Mouse (Mus musculus): ENCODE measurements around the gene Hspa2. TPM values are rescaled to one million over a fixed set of nuclear protein-coding genes. Genes with fewer than 3 reads are reported as not detected.
A peak's percentile ranks its signal among the peaks of the same experiment; 100 is the strongest.

Gene Hspa2
- 11.8 and 13.0 TPM in 2 replicates for polyA plus RNA-seq (2015; fragmentation: Nextera tagmentation; extraction: Ambion mirVana)

GRCm38 (mm10) chr12:76403886-76404537 is at the start of gene Hspa2:
Gene Hspa2, plus strand, starts transcription at chr12:76404176.
- Histone ChIP-seq H3K36me3 (no peaks in the 10 kb centered on the region), H3K4me2 (peak within 1 kb of the TSS; percentile 91), H3K4me1 (peaks cover 28% of the 10 kb centered on the region), H3K27ac (peak within 1 kb of the TSS; percentile 97), H3K4me3 (peak within 1 kb of the TSS; percentile 77), H3K9me3 (no peaks in the 10 kb centered on the region), H3K9ac (peak within 1 kb of the TSS; percentile 47), H3K27me3 (peaks cover 29% of the 10 kb centered on the region)
- WGBS, result under 1% methylated on average over 54 of the region's 54 CpGs
- ATAC-seq (ENCODE audit: insufficient number of reproducible peaks, low FRiP score, low TSS enrichment, low read depth), result peak; percentile 97

- no peak for ATAC-seq (ENCODE audit: insufficient number of reproducible peaks, low FRiP score, low TSS enrichment, low read depth)
- WGBS, result 64% methylated on average over 1 of the region's 1 CpGs
- peaks cover 4% of the 10 kb centered on the region for H3K4me1 ChIP-seq
Observed at GRCm38 (mm10) chr12:76360868-76361267, 43.1 kb upstream of the Hspa2 start.

GRCm38 (mm10) chr12:76361405-76362302 is 42.3 kb upstream of the Hspa2 start:
- no peak overlapping the region for H3K9ac ChIP-seq
- peak overlapping the region; percentile 57; the same call in 1 of the 2 replicates for H3K27ac ChIP-seq

More at GRCm38 (mm10) chr12:76360868-76361267, 43.1 kb upstream of the Hspa2 start:
- H3K9me3 ChIP-seq, result no peaks in the 10 kb centered on the region
- peaks cover 8% of the 10 kb centered on the region for H3K36me3 ChIP-seq
- H3K4me2 ChIP-seq, result no peak overlapping the region
- no peak overlapping the region for H3K9ac ChIP-seq
- no peak overlapping the region for H3K27ac ChIP-seq
- no peak overlapping the region for H3K4me3 ChIP-seq
- no peaks in the 10 kb centered on the region for H3K27me3 ChIP-seq

GRCm38 (mm10) chr12:76362303-76362676 is 41.7 kb upstream of the Hspa2 start:
- ATAC-seq (ENCODE audit: insufficient number of reproducible peaks, low FRiP score, low TSS enrichment, low read depth), result no peak
- Histone ChIP-seq H3K9ac (no peak overlapping the region), H3K4me1 (peaks cover 13% of the 10 kb centered on the region), H3K4me3 (no peak overlapping the region), H3K4me2 (no peak overlapping the region), H3K27me3 (no peaks in the 10 kb centered on the region), H3K27ac (no peak overlapping the region), H3K36me3 (peaks cover 5% of the 10 kb centered on the region), H3K9me3 (no peaks in the 10 kb centered on the region)
- WGBS, result 70% methylated on average over 9 of the region's 9 CpGs

More at GRCm38 (mm10) chr12:76361405-76362302, 42.3 kb upstream of the Hspa2 start:
- WGBS, result 44% methylated on average over 9 of the region's 9 CpGs
- no peak overlapping the region for H3K4me3 ChIP-seq
- no peaks in the 10 kb centered on the region for H3K9me3 ChIP-seq
- peaks cover 8% of the 10 kb centered on the region for H3K36me3 ChIP-seq
- H3K4me2 ChIP-seq, result no peak overlapping the region
- H3K27me3 ChIP-seq, result no peaks in the 10 kb centered on the region
- peaks cover 7% of the 10 kb centered on the region for H3K4me1 ChIP-seq
- no peak for ATAC-seq (ENCODE audit: insufficient number of reproducible peaks, low FRiP score, low TSS enrichment, low read depth)

- peaks cover 27% of the 10 kb centered on the region for H3K4me1 ChIP-seq
- H3K36me3 ChIP-seq, result peaks cover 3% of the 10 kb centered on the region
- ATAC-seq (ENCODE audit: insufficient number of reproducible peaks, low FRiP score, low TSS enrichment, low read depth), result no peak
- H3K4me3 ChIP-seq, result no peak overlapping the region
- H3K9me3 ChIP-seq, result no peaks in the 10 kb centered on the region
- H3K27me3 ChIP-seq, result no peaks in the 10 kb centered on the region
- no peak overlapping the region for H3K27ac ChIP-seq
- 77% methylated on average over 3 of the region's 3 CpGs for WGBS
- no peak overlapping the region for H3K4me2 ChIP-seq
- H3K9ac ChIP-seq, result no peak overlapping the region
Observed at GRCm38 (mm10) chr12:76366276-76366675, 37.7 kb upstream of the Hspa2 start.

- H3K9ac ChIP-seq, result no peak overlapping the region
- 13% methylated on average over 14 of the region's 14 CpGs for WGBS
- no peak for ATAC-seq (ENCODE audit: insufficient number of reproducible peaks, low FRiP score, low TSS enrichment, low read depth)
- peak overlapping the region; percentile 100; the same call in 1 of the 2 replicates for H3K27ac ChIP-seq
- H3K4me1 ChIP-seq, result peaks cover 33% of the 10 kb centered on the region
- peak overlapping the region; percentile 98 for H3K4me3 ChIP-seq
- H3K4me2 ChIP-seq, result peak overlapping the region; percentile 73
- H3K36me3 ChIP-seq, result peaks cover under 1% of the 10 kb centered on the region
- no peaks in the 10 kb centered on the region for H3K9me3 ChIP-seq
- H3K27me3 ChIP-seq, result no peaks in the 10 kb centered on the region
Observed at GRCm38 (mm10) chr12:76367096-76367995, 36.6 kb upstream of the Hspa2 start.

GRCm38 (mm10) chr12:76368201-76368789 is 35.7 kb upstream of the Hspa2 start:
- Histone ChIP-seq H3K27me3 (no peaks in the 10 kb centered on the region), H3K4me1 (peaks cover 42% of the 10 kb centered on the region), H3K4me2 (peak overlapping the region; percentile 73), H3K36me3 (no peaks in the 10 kb centered on the region), H3K9me3 (no peaks in the 10 kb centered on the region), H3K27ac (peak overlapping the region; percentile 100), H3K9ac (peak overlapping the region; percentile 99; the same call in 1 of the 2 replicates), H3K4me3 (peak overlapping the region; percentile 98)
- 6% methylated on average over 9 of the region's 9 CpGs for WGBS
- no peak for ATAC-seq (ENCODE audit: insufficient number of reproducible peaks, low FRiP score, low TSS enrichment, low read depth)

GRCm38 (mm10) chr12:76368790-76369205 is 35.2 kb upstream of the Hspa2 start:
- H3K27me3 ChIP-seq, result no peaks in the 10 kb centered on the region
- peak overlapping the region; percentile 98 for H3K4me3 ChIP-seq
- under 1% methylated on average over 25 of the region's 26 CpGs for WGBS
- peak overlapping the region; percentile 100 for H3K27ac ChIP-seq
- H3K9ac ChIP-seq, result peak overlapping the region; percentile 99
- peaks cover 42% of the 10 kb centered on the region for H3K4me1 ChIP-seq
- H3K4me2 ChIP-seq, result peak overlapping the region; percentile 73
- H3K9me3 ChIP-seq, result no peaks in the 10 kb centered on the region
- no peaks in the 10 kb centered on the region for H3K36me3 ChIP-seq
- peak; percentile 31; the same call in 1 of the 2 replicates for ATAC-seq (ENCODE audit: insufficient number of reproducible peaks, low FRiP score, low TSS enrichment, low read depth)

GRCm38 (mm10) chr12:76369206-76369977 is 34.6 kb upstream of the Hspa2 start, which contains the start of gene Zbtb25:
Gene Zbtb25, minus strand, starts transcription at chr12:76369602.
- Histone ChIP-seq H3K4me1 (peaks cover 46% of the 10 kb centered on the region), H3K9me3 (no peaks in the 10 kb centered on the region), H3K27ac (peak within 1 kb of the TSS; percentile 100), H3K27me3 (no peaks in the 10 kb centered on the region), H3K4me2 (peak within 1 kb of the TSS; percentile 73), H3K4me3 (peak within 1 kb of the TSS; percentile 98), H3K9ac (peak within 1 kb of the TSS; percentile 99), H3K36me3 (no peaks in the 10 kb centered on the region)
- peak; percentile 81 for ATAC-seq (ENCODE audit: insufficient number of reproducible peaks, low FRiP score, low TSS enrichment, low read depth)
- WGBS, result under 1% methylated on average over 83 of the region's 96 CpGs

GRCm38 (mm10) chr12:76369978-76370830 is 33.8 kb upstream of the Hspa2 start, which contains the start of gene Zbtb1:
Gene Zbtb1, plus strand, starts transcription at chr12:76370266.
- ATAC-seq (ENCODE audit: insufficient number of reproducible peaks, low FRiP score, low TSS enrichment, low read depth), result peak; percentile 71
- Histone ChIP-seq H3K27me3 (no peaks in the 10 kb centered on the region), H3K36me3 (no peaks in the 10 kb centered on the region), H3K4me2 (peak within 1 kb of the TSS; percentile 73), H3K9me3 (no peaks in the 10 kb centered on the region), H3K4me3 (peak within 1 kb of the TSS; percentile 98), H3K9ac (peak within 1 kb of the TSS; percentile 99), H3K4me1 (peaks cover 46% of the 10 kb centered on the region), H3K27ac (peak within 1 kb of the TSS; percentile 100)
- WGBS, result under 1% methylated on average over 94 of the region's 99 CpGs
